Mouse (Mus musculus) embryonic facial prominence, embryonic 10.5 days (tissue): ENCODE results near the gene Tigd2. TPM values are rescaled to one million over a fixed set of nuclear protein-coding genes. Genes with fewer than 3 reads are reported as not detected.

Experiments
- polyA plus RNA-seq: library from polyadenylated mRNA; unstranded; fragments of >200 nt; fragmentation: Nextera tagmentation; extraction: Ambion mirVana; gene quantifications from 2 replicates; pipeline ENCODE4 v1.2.1, GENCODE M21; 2016

Gene Tigd2
- polyA plus RNA-seq, 1 experiment from 2014 or later = 10.4 TPM

Other genes starting within 250 kb of the Tigd2 start
- gene Fam13a, start 184.3 kb upstream of the Tigd2 start, polyA plus RNA-seq = 3.4 and 3.8 TPM in 2 replicates
- 0.15 and 0.16 TPM in 2 replicates for gene Gprin3, start 217.4 kb downstream of the Tigd2 start, polyA plus RNA-seq